In genomic region chr15:54177791-54178190, GRCm38 (mm10) we compare ENCODE assay signal across 21 mouse cellular contexts.
DNase-seq lines count a peak whose midpoint lies in the region; ATAC-seq lines count a peak whose summit lies in the region.
"Had no signal": no experiment of that assay in that cellular context is flagged by ENCODE, and none has a peak within 500 bp of the region (broad histone marks: within the 10 kb centered on the region; RNA-seq: fewer than 3 reads in every experiment).

No protein-coding gene starts in this region.

- no peak for DNase-seq in frontal cortex, postnatal 10 days (ENCODE audit: low spot score in 2 of 2)
- DNase-seq in right cerebral cortex, adult 18-20 months = peak; percentile 32
- DNase-seq in right cerebral cortex, postnatal 4 days = no peak
- DNase-seq in left cerebral cortex, adult 9 months (ENCODE audit: low spot score in 2 of 2) = peak; percentile 21 to 30
- DNase-seq in right cerebral cortex, postnatal 36 days (ENCODE audit: low spot score in 2 of 2) = peak; percentile 20 to 44
- DNase-seq in adrenal gland, postnatal 10 days = no peak
- no peak for DNase-seq in ovary, postnatal 36 days (ENCODE audit: low spot score)
- DNase-seq: adrenal gland, adult 2 months; cerebellum, adult 18-20 months; cerebellum, postnatal 14 days; gastrocnemius, postnatal 14 days; heart, adult 11 months; kidney, postnatal 25 days; liver; lung, postnatal 4 days; midbrain, embryonic 14.5 days; thymus, adult 18-20 months; thymus, postnatal 36 days had no signal

- peak; percentile 99 for ATAC-seq in frontal cortex, adult (ENCODE audit: low TSS enrichment)
- ATAC-seq: intestine, embryonic 15.5 days; Patski had no signal

Comparison
In these comparisons a context has a peak if more than half of its experiments do, and no peak if none do; other contexts are left out.
1. DNase-seq: peak in right cerebral cortex, adult 18-20 months (single experiment), left cerebral cortex, adult 9 months (2 of 2) and right cerebral cortex, postnatal 36 days (2 of 2); none in frontal cortex, postnatal 10 days (0 of 2), right cerebral cortex, postnatal 4 days (single experiment), adrenal gland, postnatal 10 days (single experiment) and ovary, postnatal 36 days (single experiment).